Mouse (Mus musculus) neural tube, embryonic 10.5 days (tissue): ENCODE results near the gene Slc8a2.

Experiments used
- DNase-seq: peaks from one replicate; pipeline ENCODE4 v3.0.0-alpha.2; 2017; ENCODE audit warnings: low spot score; ENCODE audit errors: extremely low spot score

Gene Slc8a2

GRCm38 (mm10) chr7:16120262-16120600 is 9.4 kb upstream of the Slc8a2 start:
- DNase-seq: no peak

GRCm38 (mm10) chr7:16125829-16126228 is 3.8 kb upstream of the Slc8a2 start:
- DNase-seq: no peak

GRCm38 (mm10) chr7:16128344-16128743 is 1.3 kb upstream of the Slc8a2 start:
- DNase-seq: no peak

- DNase-seq: no peak
Observed at GRCm38 (mm10) chr7:16128899-16129298, 727 bp upstream of the Slc8a2 start.

- DNase-seq: peak; percentile 84
Observed at GRCm38 (mm10) chr7:16129846-16130691, 443 bp downstream of the Slc8a2 start.

GRCm38 (mm10) chr7:16130956-16131634 is 1.5 kb downstream of the Slc8a2 start:
- DNase-seq: no peak

GRCm38 (mm10) chr7:16132161-16132581 is 2.5 kb downstream of the Slc8a2 start:
- no peak for DNase-seq

- no peak for DNase-seq
Observed at GRCm38 (mm10) chr7:16132926-16133325, 3.3 kb downstream of the Slc8a2 start.

- DNase-seq: no peak
Observed at GRCm38 (mm10) chr7:16133691-16134090, 4.1 kb downstream of the Slc8a2 start.

GRCm38 (mm10) chr7:16134951-16135392 is 5.3 kb downstream of the Slc8a2 start:
- DNase-seq: no peak

- no peak for DNase-seq
Observed at GRCm38 (mm10) chr7:16146489-16147410, 17.1 kb downstream of the Slc8a2 start.

- peak; percentile 77 for DNase-seq
Observed at GRCm38 (mm10) chr7:16147643-16148042, 18.0 kb downstream of the Slc8a2 start.

- DNase-seq: no peak
Observed at GRCm38 (mm10) chr7:16149241-16149640, 19.6 kb downstream of the Slc8a2 start.

GRCm38 (mm10) chr7:16150191-16151145 is 20.8 kb downstream of the Slc8a2 start:
- DNase-seq: no peak

GRCm38 (mm10) chr7:16153522-16153921 is 23.9 kb downstream of the Slc8a2 start:
- DNase-seq: peak; percentile 66

- DNase-seq: no peak
Observed at GRCm38 (mm10) chr7:16155132-16155872, 25.7 kb downstream of the Slc8a2 start.

GRCm38 (mm10) chr7:16156105-16156714 is 26.6 kb downstream of the Slc8a2 start:
- no peak for DNase-seq

- no peak for DNase-seq
Observed at GRCm38 (mm10) chr7:16158735-16159134, 29.1 kb downstream of the Slc8a2 start.

- DNase-seq: no peak
Observed at GRCm38 (mm10) chr7:16160702-16161101, 31.1 kb downstream of the Slc8a2 start.
